Mouse (Mus musculus) midbrain, embryonic 12.5 days (tissue): ENCODE measurements around the gene Gm49378. TPM values are rescaled to one million over a fixed set of nuclear protein-coding genes. Genes with fewer than 3 reads are reported as not detected.

Experiments used
- ATAC-seq: fragments of 200-750 bp; cut with Nextera tagmentation; 2 replicates; pipeline ENCODE4 v1.8.0; 2017; ENCODE audit warnings: low read depth, moderate TSS enrichment, moderate library complexity; ENCODE audit not compliant: low FRiP score
- H3K27ac ChIP-seq: fragments of 300-500 bp; sonication (generic); replicated peaks from 2 replicates; pipeline ENCODE4 v1.5.1; 2016; ENCODE audit warnings: mild to moderate bottlenecking
- H3K27me3 ChIP-seq: fragments of 300-500 bp; sonication (generic); 2 replicates; pipeline ENCODE4 v1.6.1; 2016; ENCODE audit warnings: mild to moderate bottlenecking
- H3K36me3 ChIP-seq: fragments of 300-500 bp; sonication (generic); 2 replicates; pipeline ENCODE4 v1.6.1; 2016
- H3K4me1 ChIP-seq: fragments of 300-500 bp; sonication (generic); 2 replicates; pipeline ENCODE4 v1.6.1; 2016
- H3K4me2 ChIP-seq: fragments of 300-500 bp; sonication (generic); replicated peaks from 2 replicates; pipeline ENCODE4 v1.6.1; 2016; ENCODE audit warnings: mild to moderate bottlenecking, moderate library complexity
- H3K4me3 ChIP-seq: fragments of 300-500 bp; sonication (generic); 2 replicates; pipeline ENCODE4 v1.5.1; 2016; ENCODE audit warnings: mild to moderate bottlenecking
- H3K9ac ChIP-seq: fragments of 300-500 bp; sonication (generic); replicated peaks from 2 replicates; pipeline ENCODE4 v1.6.1; 2016; ENCODE audit warnings: mild to moderate bottlenecking, moderate library complexity
- H3K9me3 ChIP-seq: fragments of 300-500 bp; sonication (generic); 2 replicates; pipeline ENCODE4 v1.6.1; 2016; ENCODE audit warnings: mild to moderate bottlenecking
- WGBS: fragments of 180-500 bp; shearing (Covaris S2); methylation state at CpG from one replicate; pipeline ENCODE4 v1.1.7; 2016; 5-methylcytosine and 5-hydroxymethylcytosine counted together
- polyA plus RNA-seq: library from polyadenylated mRNA; unstranded; fragments of >200 nt; fragmentation: Nextera tagmentation; extraction: Ambion mirVana; gene quantifications from 2 replicates; pipeline ENCODE4 v1.2.1, GENCODE M21; 2016

Gene Gm49378
- polyA plus RNA-seq, 1 experiment from 2014 or later: 4.9 TPM

DNA sequence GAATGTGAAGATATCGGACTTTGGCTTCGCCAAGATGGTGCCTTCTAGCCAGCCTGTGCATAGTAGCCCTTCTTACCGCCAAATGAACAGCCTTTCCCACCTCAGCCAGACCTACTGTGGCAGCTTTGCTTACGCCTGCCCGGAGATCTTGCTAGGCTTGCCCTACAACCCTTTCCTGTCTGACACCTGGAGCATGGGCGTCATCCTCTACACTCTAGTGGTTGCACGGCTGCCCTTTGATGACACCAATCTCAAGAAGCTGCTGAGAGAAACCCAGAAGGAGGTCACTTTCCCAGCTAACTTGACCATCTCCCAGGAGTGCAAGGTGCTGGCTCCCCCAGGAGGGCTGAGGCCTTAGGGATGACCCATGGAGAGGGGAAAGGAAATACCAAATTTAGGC, 13.8 kb upstream of the Gm49378 start:
- Histone ChIP-seq H3K4me2 (no peak overlapping the region), H3K4me1 (no peaks in the 10 kb centered on the region), H3K4me3 (no peak overlapping the region), H3K27me3 (no peaks in the 10 kb centered on the region), H3K36me3 (0 out of 2 replicates have a peak, but pooled peaks cover 2% of the 10 kb centered on the region), H3K9me3 (no peaks in the 10 kb centered on the region), H3K9ac (no peak overlapping the region), H3K27ac (no peak overlapping the region)
- 93% methylated on average over 7 of the region's 7 CpGs for WGBS
- no peak for ATAC-seq

DNA sequence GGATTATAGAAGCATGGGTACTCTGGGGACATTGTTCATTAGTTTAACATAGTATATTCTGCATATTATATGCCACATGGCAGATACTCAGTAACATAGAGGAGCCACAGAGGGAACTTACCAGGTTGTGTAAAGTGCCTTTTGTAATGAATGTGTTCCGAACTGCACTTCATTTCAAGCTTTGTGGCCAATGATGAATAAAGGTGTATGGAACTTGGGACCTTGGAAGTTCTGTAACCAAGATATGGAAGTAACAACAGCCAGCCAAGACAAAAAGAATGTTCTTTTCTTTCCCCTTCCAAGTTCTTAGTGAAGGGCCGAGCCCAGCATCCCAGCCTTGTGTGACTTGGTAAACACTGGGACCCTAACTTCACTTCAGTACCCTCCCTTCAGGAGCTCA, 12.2 kb upstream of the Gm49378 start, which contains the start of gene Tssk4:
Gene Tssk4, plus strand, starts transcription at position 301 of the 400 bp plus-strand sequence.
- ATAC-seq: no peak
- H3K9ac ChIP-seq: no peak within 1 kb of the TSS
- 0 out of 2 replicates have a peak, but pooled peaks cover 7% of the 10 kb centered on the region for H3K36me3 ChIP-seq
- H3K4me3 ChIP-seq: no peak within 1 kb of the TSS
- no peak within 1 kb of the TSS for H3K4me2 ChIP-seq
- 92% methylated on average over 2 of the region's 2 CpGs for WGBS
- no peak within 1 kb of the TSS for H3K27ac ChIP-seq
- H3K9me3 ChIP-seq: no peaks in the 10 kb centered on the region
- no peaks in the 10 kb centered on the region for H3K27me3 ChIP-seq
- peaks cover 4% of the 10 kb centered on the region for H3K4me1 ChIP-seq

DNA sequence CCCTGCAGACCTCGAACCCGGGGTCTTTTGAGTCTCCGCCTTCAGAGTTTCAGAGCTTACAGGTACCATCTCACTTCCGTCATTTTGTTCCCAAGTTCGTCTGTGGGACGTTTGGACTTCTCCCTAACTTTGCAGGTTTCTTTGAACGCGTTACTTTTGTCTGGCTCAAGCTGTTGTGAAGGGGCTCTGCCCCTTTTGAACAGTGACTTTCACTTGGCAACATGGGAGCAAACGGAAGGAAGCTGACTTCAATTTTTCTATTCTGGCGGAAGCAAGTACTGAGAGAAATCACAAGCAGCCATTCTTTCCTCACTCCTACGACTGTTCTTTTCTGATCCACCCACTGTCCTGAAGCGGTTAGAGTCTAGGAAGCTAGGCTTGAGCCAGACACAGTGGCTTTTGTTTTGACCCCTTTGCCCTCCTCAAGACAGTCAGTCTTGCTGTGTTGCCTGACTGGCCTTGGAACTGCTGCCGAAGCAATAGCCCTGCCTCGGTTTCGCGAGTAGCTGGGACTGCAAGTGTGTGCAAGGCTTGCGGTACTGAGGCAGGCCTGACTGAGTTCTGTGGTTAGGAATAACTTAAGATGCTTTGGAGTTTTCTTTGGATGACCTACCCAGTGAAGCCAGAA, 6.7 kb upstream of the Gm49378 start:
- 34% methylated on average over 17 of the region's 17 CpGs for WGBS
- H3K4me3 ChIP-seq: peak overlapping the region; percentile 95
- peak overlapping the region; percentile 89 for H3K9ac ChIP-seq
- H3K4me1 ChIP-seq: peaks cover 21% of the 10 kb centered on the region
- peaks cover 30% of the 10 kb centered on the region for H3K36me3 ChIP-seq
- H3K27ac ChIP-seq: no peak overlapping the region
- H3K4me2 ChIP-seq: peak overlapping the region; percentile 77
- no peak for ATAC-seq
- no peaks in the 10 kb centered on the region for H3K9me3 ChIP-seq
- no peaks in the 10 kb centered on the region for H3K27me3 ChIP-seq

DNA sequence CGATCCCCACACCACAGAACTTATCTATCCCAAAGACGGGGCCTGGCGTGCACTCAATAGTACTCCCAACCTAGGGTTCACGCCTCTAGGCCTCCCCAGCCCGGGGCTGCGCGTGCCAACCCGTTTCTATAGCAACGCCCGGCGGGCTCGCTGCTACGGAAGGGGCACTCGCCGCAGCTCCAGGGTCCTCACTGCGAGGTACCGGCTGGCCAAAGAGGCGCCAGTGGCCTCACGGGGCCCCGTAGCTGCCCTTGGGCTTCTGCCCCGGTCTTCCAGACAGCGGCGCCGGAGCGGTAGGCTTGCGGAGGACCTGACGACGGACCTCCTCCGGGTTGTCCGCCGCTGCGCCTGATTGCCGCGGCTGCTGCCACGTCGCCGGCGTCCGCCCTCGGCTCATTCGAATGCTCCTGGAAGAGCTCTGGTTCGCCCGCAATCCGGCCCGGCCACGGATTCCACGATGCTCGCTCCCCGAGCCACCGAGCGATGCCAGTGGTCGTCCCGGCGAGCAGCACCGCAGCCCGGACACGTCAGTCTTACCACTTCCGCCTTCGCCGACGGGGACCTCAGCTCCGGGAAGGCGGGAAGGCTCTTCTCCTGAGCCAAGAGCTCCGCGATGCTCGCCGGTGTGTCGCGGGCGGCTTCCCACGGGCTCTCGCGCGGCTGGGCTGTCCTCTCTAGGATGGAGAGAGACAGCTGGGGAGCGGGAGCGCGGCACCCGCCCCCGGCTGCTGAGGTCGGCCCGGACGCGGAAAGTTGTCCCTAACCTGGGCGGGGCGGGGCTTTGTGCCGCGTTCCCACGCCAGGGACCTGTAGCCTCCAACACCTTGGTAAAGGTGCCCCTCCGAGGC, 5.6 kb upstream of the Gm49378 start, which contains the start of gene Tm9sf1:
Gene Tm9sf1, minus strand, starts transcription at position 747 of the 848 bp plus-strand sequence.
- under 1% methylated on average over 87 of the region's 89 CpGs for WGBS
- peak within 1 kb of the TSS; percentile 95 for H3K27ac ChIP-seq
- H3K4me3 ChIP-seq: peak within 1 kb of the TSS; percentile 95
- peak; percentile 90 for ATAC-seq
- peaks cover 21% of the 10 kb centered on the region for H3K4me1 ChIP-seq
- peak within 1 kb of the TSS; percentile 77 for H3K4me2 ChIP-seq
- no peaks in the 10 kb centered on the region for H3K9me3 ChIP-seq
- peak within 1 kb of the TSS; percentile 89 for H3K9ac ChIP-seq
- no peaks in the 10 kb centered on the region for H3K27me3 ChIP-seq
- H3K36me3 ChIP-seq: peaks cover 39% of the 10 kb centered on the region

DNA sequence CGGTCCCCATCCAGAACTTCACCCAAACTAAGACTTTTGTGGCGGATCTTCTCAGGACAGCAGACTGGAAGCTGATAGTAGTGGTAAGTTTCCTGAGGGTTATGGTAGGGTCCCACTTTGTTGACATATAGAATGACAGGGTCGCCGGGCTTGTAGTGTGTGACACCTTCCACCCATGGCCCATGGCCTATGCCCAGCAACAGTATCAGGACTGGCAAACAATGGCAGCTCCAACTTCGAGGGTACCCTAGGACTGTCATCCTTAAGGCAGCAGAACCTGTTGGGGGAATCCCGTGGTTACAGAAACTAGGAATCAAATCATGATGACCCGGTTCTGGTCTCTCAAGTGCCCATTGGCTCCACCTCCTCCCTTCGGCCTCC, 5.0 kb upstream of the Gm49378 start:
- H3K36me3 ChIP-seq: peaks cover 45% of the 10 kb centered on the region
- WGBS: 23% methylated on average over 8 of the region's 8 CpGs

DNA sequence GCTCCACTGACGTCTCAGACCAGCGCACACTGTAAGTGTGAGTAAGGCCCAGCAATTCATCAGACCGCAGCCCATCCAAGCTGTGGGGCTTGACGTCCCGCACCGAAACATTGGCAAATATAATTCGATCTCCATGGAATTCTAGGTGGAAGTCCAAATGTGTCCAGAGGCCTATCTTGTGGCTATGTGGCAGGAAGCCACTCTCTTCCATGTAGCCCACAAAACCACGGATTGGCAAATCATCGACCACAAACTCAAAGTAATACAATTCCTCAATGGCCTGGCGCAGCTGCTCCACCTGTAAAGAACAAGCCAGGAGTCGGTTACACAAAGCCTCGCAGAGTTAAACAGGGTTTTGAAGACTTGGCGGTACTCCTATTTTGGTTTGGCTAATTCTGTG, 3.6 kb upstream of the Gm49378 start:
- H3K27ac ChIP-seq: no peak overlapping the region
- H3K9me3 ChIP-seq: no peaks in the 10 kb centered on the region
- no peak overlapping the region for H3K4me3 ChIP-seq
- WGBS: 98% methylated on average over 13 of the region's 13 CpGs
- no peak overlapping the region for H3K9ac ChIP-seq
- no peak overlapping the region for H3K4me2 ChIP-seq
- peaks cover 53% of the 10 kb centered on the region for H3K36me3 ChIP-seq
- no peaks in the 10 kb centered on the region for H3K27me3 ChIP-seq
- H3K4me1 ChIP-seq: peaks cover 21% of the 10 kb centered on the region
- no peak for ATAC-seq

More for the DNA sequence above, 5.0 kb upstream of the Gm49378 start:
- H3K27me3 ChIP-seq: no peaks in the 10 kb centered on the region
- peak overlapping the region; percentile 95 for H3K27ac ChIP-seq
- H3K4me1 ChIP-seq: peaks cover 21% of the 10 kb centered on the region
- H3K9ac ChIP-seq: peak overlapping the region; percentile 89
- peak overlapping the region; percentile 95 for H3K4me3 ChIP-seq
- H3K9me3 ChIP-seq: no peaks in the 10 kb centered on the region
- peak; percentile 60 for ATAC-seq
- peak overlapping the region; percentile 77 for H3K4me2 ChIP-seq

DNA sequence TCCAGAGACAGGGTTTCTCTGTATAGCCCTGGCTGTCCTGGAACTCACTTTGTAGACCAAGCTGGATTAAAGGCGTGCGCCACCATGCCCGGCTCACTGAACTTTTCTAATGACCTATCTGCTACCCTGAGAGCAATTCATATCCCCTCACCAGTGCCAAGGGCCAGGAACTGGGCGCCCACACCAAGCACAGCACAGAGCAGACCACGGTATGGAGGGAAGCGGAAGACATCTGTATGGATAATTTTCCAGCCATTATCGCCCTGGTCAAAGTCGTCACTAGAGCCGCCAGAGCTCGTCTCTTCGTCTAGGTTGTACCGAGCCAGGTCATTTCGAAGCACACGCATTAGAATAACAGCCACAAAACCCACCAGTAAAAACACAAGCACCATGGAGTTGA, 3.1 kb upstream of the Gm49378 start:
- ATAC-seq: no peak
- H3K27me3 ChIP-seq: no peaks in the 10 kb centered on the region
- H3K4me1 ChIP-seq: peaks cover 25% of the 10 kb centered on the region
- no peaks in the 10 kb centered on the region for H3K9me3 ChIP-seq
- peaks cover 53% of the 10 kb centered on the region for H3K36me3 ChIP-seq
- no peak overlapping the region for H3K4me2 ChIP-seq
- H3K27ac ChIP-seq: no peak overlapping the region
- 96% methylated on average over 14 of the region's 14 CpGs for WGBS
- H3K9ac ChIP-seq: no peak overlapping the region
- no peak overlapping the region for H3K4me3 ChIP-seq

DNA sequence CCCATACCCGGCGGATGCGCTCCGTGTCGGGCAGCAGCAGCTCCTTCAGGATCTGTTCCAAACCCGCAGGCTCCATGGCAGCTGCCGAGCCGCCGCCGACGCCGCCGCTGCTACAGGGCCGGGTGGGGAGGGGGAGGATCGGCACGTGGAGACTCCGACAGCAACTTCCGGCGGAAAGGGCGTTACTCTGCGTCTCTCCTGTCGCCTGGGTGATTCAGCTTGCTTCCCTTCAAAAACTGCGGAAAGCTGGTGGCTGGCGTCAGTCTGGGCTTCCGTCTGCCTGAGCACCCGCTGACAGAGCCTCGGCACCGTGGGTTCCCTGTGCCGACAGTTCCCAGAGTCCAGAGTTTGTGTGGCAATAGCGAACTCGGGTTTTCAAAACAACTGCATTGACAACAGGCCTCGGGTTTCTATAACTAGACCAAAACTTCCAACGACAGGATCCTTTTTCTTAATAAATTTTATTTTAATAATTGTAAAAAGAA, 2.1 kb downstream of the Gm49378 start, which contains the start of gene Ipo4:
Gene Ipo4, minus strand, starts transcription at position 435 of the 485 bp plus-strand sequence.
- Histone ChIP-seq H3K9ac (peak within 1 kb of the TSS; percentile 75), H3K36me3 (peaks cover 80% of the 10 kb centered on the region), H3K9me3 (no peaks in the 10 kb centered on the region), H3K4me1 (peaks cover 19% of the 10 kb centered on the region), H3K27ac (peak within 1 kb of the TSS; percentile 66), H3K4me2 (peak within 1 kb of the TSS; percentile 93), H3K27me3 (no peaks in the 10 kb centered on the region), H3K4me3 (peak within 1 kb of the TSS; percentile 64)
- ATAC-seq: peak; percentile 87
- whole genome bisulfite sequencing: 3% methylated on average over 33 of the region's 33 CpGs

DNA sequence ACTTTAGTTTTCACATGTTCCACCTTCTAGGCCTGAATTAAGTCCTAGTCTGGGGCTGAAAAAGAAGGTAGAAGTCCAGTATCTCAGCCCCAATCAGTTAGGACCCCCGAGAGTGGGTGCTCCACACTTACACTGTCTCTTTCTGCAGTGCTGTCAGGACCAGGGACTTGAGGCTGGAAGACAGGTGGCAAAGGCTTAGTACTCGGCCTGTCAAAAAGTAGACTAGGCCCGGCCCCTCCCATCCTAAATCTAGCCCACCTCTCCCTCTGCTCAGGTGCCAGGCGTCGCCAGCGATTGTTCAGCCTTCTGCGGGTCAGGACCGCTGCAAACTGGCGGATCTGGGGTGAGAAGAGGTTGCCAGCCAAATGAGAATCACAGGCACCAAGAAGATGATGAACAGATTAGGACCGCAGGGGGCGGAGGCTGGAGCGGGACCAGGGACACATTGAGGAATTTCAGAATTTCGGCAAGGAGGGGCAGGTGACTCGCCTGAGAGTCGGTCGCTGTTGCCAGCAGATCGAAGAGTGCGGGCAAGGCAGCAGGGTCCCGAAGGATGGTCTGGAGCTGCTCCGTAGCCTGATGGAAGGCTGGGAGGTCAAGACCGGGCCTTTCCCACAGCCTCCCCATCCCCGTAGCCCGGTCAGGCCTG, 2.7 kb downstream of the Gm49378 start:
- 4% methylated on average over 23 of the region's 23 CpGs for WGBS
- Histone ChIP-seq H3K4me3 (peak overlapping the region; percentile 64), H3K27ac (peak overlapping the region; percentile 66), H3K4me2 (peak overlapping the region; percentile 93), H3K36me3 (peaks cover 80% of the 10 kb centered on the region), H3K9ac (peak overlapping the region; percentile 75), H3K27me3 (no peaks in the 10 kb centered on the region), H3K9me3 (no peaks in the 10 kb centered on the region), H3K4me1 (peaks cover 19% of the 10 kb centered on the region)
- peak; percentile 83 for ATAC-seq

DNA sequence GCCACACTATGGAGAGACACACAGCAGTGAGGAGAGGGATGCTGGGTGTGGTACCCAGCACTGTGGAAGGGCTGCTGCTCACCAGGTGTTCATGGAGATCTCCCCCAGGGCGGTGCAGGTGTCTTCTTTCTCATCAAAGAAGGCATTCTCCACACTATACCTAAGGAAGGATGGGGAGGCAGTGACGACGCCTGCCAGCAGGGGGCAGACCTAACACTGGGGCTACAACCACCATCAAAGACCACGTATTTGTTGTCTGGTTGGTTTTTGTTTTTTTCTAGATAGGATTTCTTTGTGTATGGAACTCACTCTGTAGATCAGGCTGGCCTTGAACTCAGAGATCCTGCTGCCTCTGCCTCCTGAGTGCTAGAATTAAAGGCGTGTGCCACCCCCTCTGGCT, 8.4 kb downstream of the Gm49378 start:
- Histone ChIP-seq H3K27ac (no peak overlapping the region), H3K4me2 (no peak overlapping the region), H3K9ac (no peak overlapping the region), H3K9me3 (no peaks in the 10 kb centered on the region), H3K4me3 (no peak overlapping the region), H3K27me3 (no peaks in the 10 kb centered on the region), H3K36me3 (peaks cover 99% of the 10 kb centered on the region), H3K4me1 (peaks cover 3% of the 10 kb centered on the region; the same call in 1 of the 2 replicates)
- ATAC-seq: no peak
- 61% methylated on average over 5 of the region's 5 CpGs for WGBS

DNA sequence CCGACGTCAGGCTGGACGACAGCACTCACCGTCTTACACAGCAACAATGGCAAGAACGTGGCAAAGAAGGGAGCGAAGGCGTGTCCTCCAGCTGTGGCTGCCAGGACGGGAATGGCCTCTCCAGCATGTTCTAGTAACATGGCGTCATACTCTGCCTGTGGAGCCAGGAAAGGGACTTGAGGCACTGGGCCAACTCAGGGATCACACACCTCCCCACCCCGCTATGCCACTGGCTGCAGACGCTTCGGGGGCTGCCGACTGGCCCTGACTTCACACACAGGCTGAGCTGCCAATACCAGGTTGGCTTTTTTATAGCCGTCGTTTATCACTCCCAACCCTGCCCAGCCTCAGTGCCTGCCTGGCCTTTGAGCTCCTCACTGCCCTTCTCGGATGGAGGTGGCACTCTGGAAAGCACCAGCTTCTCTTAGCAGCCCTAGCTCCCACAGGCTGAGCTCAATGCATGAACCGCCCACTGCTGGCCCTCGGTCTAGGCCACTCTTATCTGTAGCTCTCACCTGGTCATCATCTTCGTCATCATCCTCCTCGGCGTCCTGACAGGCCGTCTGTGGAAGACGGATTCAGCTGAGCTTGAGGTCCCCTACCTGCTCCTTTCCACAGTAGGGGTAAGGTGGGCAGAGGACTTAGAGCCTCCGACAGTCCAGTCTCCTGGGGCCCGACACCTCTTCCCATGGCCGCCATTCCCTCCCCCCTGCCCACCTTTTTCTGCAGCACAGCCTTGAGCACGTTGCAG, 9.4 kb downstream of the Gm49378 start:
- no peaks in the 10 kb centered on the region for H3K27me3 ChIP-seq
- no peak overlapping the region for H3K9ac ChIP-seq
- H3K27ac ChIP-seq: no peak overlapping the region
- H3K9me3 ChIP-seq: no peaks in the 10 kb centered on the region
- H3K4me1 ChIP-seq: no peaks in the 10 kb centered on the region
- H3K4me2 ChIP-seq: no peak overlapping the region
- H3K4me3 ChIP-seq: no peak overlapping the region
- H3K36me3 ChIP-seq: peaks cover 97% of the 10 kb centered on the region
- no peak for ATAC-seq
- whole genome bisulfite sequencing: 93% methylated on average over 27 of the region's 27 CpGs
